Mouse (Mus musculus): ENCODE results near the gene 1600015I10Rik. TPM values are rescaled to one million over a fixed set of nuclear protein-coding genes. Genes with fewer than 3 reads are reported as not detected.

1600015I10Rik gene
- polyA plus RNA-seq (2017; shearing (Covaris generic)): not detected

DNA sequence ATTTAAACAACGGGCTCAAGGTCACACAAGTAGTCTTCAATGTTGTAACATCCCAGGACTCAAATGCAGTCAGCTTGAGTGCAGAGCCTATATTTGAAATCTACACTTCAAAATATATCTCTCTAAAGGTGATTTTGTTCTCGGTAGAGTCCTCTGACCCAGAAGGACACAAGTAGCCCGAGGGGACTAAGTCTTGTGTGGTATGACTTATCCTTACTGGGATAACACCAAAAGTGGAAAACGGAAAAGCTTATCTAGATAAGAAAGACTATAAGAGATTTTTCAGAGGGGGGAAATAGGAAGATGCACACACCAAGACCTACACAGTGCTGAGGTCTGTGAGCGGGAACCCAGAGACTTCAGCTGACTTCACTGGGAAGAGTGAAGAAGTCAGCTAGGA, at the start of gene 1600015I10Rik:
1600015I10Rik (plus strand) TSS at position 301 of the 400 bp plus-strand sequence.

DNA sequence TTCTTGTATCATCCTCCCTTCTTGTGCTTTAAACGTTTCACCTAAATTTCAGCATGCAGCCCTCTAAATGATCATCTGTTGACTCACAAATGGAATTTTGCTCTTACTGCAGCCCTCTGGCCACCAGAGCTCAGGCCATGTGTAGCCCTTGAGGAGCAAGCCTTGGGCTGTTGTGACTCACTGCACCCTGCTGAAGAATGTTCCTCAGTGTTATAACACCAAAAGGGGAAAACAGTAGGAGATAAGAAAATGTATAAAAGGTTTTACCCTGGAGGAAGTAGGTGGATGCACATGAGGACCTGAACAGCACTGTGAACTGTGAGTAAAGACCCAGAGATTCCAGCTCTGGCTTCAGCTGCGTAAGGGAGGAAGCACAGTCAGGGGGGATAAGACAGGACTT, 45.0 kb downstream of the 1600015I10Rik start, which contains the start of gene Doxl2:
Doxl2 (plus strand) TSS at position 301 of the 400 bp plus-strand sequence.

Other genes with a start within 250 kb of the 1600015I10Rik start
- gene Gimap4, start 245.3 kb upstream of the 1600015I10Rik start, polyA plus RNA-seq (2017; shearing (Covaris generic)): 1,360 TPM
- gene Gimap6, start 221.7 kb upstream of the 1600015I10Rik start, polyA plus RNA-seq (2017; shearing (Covaris generic)): 1,977 TPM
- gene Gm28053, start 211.3 kb upstream of the 1600015I10Rik start, polyA plus RNA-seq (2017; shearing (Covaris generic)): 22.4 TPM
- 257 TPM for gene Gimap7, start 211.3 kb upstream of the 1600015I10Rik start, polyA plus RNA-seq (2017; shearing (Covaris generic))
- gene Gimap1, start 190.8 kb upstream of the 1600015I10Rik start, polyA plus RNA-seq (2017; shearing (Covaris generic)): 398 TPM
- 153 TPM for gene Gimap5, start 183.7 kb upstream of the 1600015I10Rik start, polyA plus RNA-seq (2017; shearing (Covaris generic))
- 1,843 TPM for gene Gimap3, start 159.0 kb upstream of the 1600015I10Rik start, polyA plus RNA-seq (2017; shearing (Covaris generic))
- gene Tmem176a, start 89.0 kb upstream of the 1600015I10Rik start, polyA plus RNA-seq (2017; shearing (Covaris generic)): 4.3 TPM
- gene Tmem176b, start 88.4 kb upstream of the 1600015I10Rik start, polyA plus RNA-seq (2017; shearing (Covaris generic)): 9.9 TPM
- not detected for gene Aoc1, start 57.0 kb upstream of the 1600015I10Rik start, polyA plus RNA-seq (2017; shearing (Covaris generic))
- gene Doxl2, start 45.1 kb downstream of the 1600015I10Rik start, polyA plus RNA-seq (2017; shearing (Covaris generic)): not detected
- gene Svs1, start 57.0 kb downstream of the 1600015I10Rik start, polyA plus RNA-seq (2017; shearing (Covaris generic)): not detected
- 2.8 TPM for gene Gpnmb, start 106.7 kb downstream of the 1600015I10Rik start, polyA plus RNA-seq (2017; shearing (Covaris generic))
- gene Malsu1, start 143.9 kb downstream of the 1600015I10Rik start, polyA plus RNA-seq (2017; shearing (Covaris generic)): 51.8 TPM